ENCODE assay signal across 24 mouse cellular contexts in genomic region chr1:183662369-183663043, GRCm38 (mm10).
A peak's percentile ranks its signal among the peaks of the same experiment; 100 is the strongest.
DNase-seq lines count a peak whose midpoint lies in the region; ATAC-seq lines count a peak whose summit lies in the region.
"Had no signal": no experiment of that assay in that cellular context is flagged by ENCODE, and none has a peak within 500 bp of the region (broad histone marks: within the 10 kb centered on the region; RNA-seq: fewer than 3 reads in every experiment).

No protein-coding gene starts in this region.

- peak; percentile 65 for DNase-seq in Muller cell, postnatal 12 days (ENCODE audit: inconsistent ontology term)
- DNase-seq in cerebellum, adult 18-20 months = peak; percentile 22 to 33
- peak; percentile 60 to 78 for DNase-seq in cerebellum, postnatal 14 days
- DNase-seq in adrenal gland, postnatal 4 days (ENCODE audit: low spot score in 2 of 2) = no peak
- no peak for DNase-seq in frontal cortex, postnatal 14 days (ENCODE audit: low spot score in 2 of 2)
- DNase-seq: adrenal gland, postnatal 14 days; gastrocnemius, postnatal 25 days; heart, adult 18-20 months; heart, postnatal 14 days; layer of hippocampus, postnatal 36 days; liver, postnatal 0 days; thymus, adult 18-20 months; thymus, postnatal 36 days had no signal

- H3K27ac ChIP-seq in kidney, embryonic 16.5 days (ENCODE audit: low read length) = no peak overlapping the region
- H3K27ac ChIP-seq in kidney, embryonic 14.5 days (ENCODE audit: low read depth, low read length) = no peak overlapping the region
- H3K27ac ChIP-seq: embryonic facial prominence, embryonic 15.5 days; heart, embryonic 13.5 days; kidney, embryonic 15.5 days; limb, embryonic 12.5 days; stomach, embryonic 15.5 days had no signal

- 59% methylated on average over 15 of the region's 15 CpGs for WGBS in kidney, embryonic 16.5 days
- 61% methylated on average over 15 of the region's 15 CpGs for WGBS in kidney, embryonic 14.5 days

- H3K9me3 ChIP-seq in kidney, embryonic 16.5 days (ENCODE audit: low read length) = 0 out of 2 replicates have a peak, but pooled peaks cover 2% of the 10 kb centered on the region
- H3K9me3 ChIP-seq in kidney, embryonic 14.5 days (ENCODE audit: control insufficient read depth, low read length) = peaks cover 3% of the 10 kb centered on the region; the same call in 1 of the 2 replicates
- H3K9me3 ChIP-seq: embryonic facial prominence, embryonic 15.5 days; stomach, embryonic 15.5 days had no signal

- no peaks in the 10 kb centered on the region for H3K4me1 ChIP-seq in kidney, embryonic 16.5 days (ENCODE audit: insufficient read depth, low read length)
- no peaks in the 10 kb centered on the region for H3K4me1 ChIP-seq in kidney, embryonic 14.5 days (ENCODE audit: control insufficient read depth, insufficient read depth, low read length)
- H3K4me1 ChIP-seq: embryonic facial prominence, embryonic 15.5 days; heart, embryonic 13.5 days; limb, embryonic 12.5 days; stomach, embryonic 15.5 days had no signal

- H3K4me2 ChIP-seq in kidney, embryonic 16.5 days (replicated peaks; ENCODE audit: low read depth, low read length) = 0 out of 2 replicates have a peak overlapping the region, but pooled peaks have one; percentile 0
- no peak overlapping the region for H3K4me2 ChIP-seq in kidney, embryonic 14.5 days (replicated peaks; ENCODE audit: low read depth, low read length)
- H3K4me2 ChIP-seq: embryonic facial prominence, embryonic 15.5 days; heart, embryonic 13.5 days; kidney, embryonic 15.5 days; limb, embryonic 12.5 days; liver, embryonic 11.5 days; midbrain, embryonic 11.5 days; stomach, embryonic 15.5 days had no signal

- H3K4me3 ChIP-seq in kidney, embryonic 16.5 days (ENCODE audit: low read length) = no peak overlapping the region
- no peak overlapping the region for H3K4me3 ChIP-seq in kidney, embryonic 14.5 days (ENCODE audit: low read length)
- H3K4me3 ChIP-seq: embryonic facial prominence, embryonic 15.5 days; heart, embryonic 13.5 days; kidney, embryonic 15.5 days; limb, embryonic 12.5 days; stomach, embryonic 15.5 days had no signal

- no peaks in the 10 kb centered on the region for H3K36me3 ChIP-seq in kidney, embryonic 16.5 days (ENCODE audit: insufficient read depth, low read length)
- no peaks in the 10 kb centered on the region for H3K36me3 ChIP-seq in kidney, embryonic 14.5 days (ENCODE audit: control insufficient read depth, insufficient read depth, low read length)
- H3K36me3 ChIP-seq: embryonic facial prominence, embryonic 15.5 days; heart, embryonic 13.5 days; kidney, embryonic 15.5 days; limb, embryonic 12.5 days; stomach, embryonic 15.5 days had no signal

- 0 out of 2 replicates have a peak, but pooled peaks have one; percentile 9 for ATAC-seq in kidney, embryonic 16.5 days (ENCODE audit: low FRiP score, low TSS enrichment)
- ATAC-seq in kidney, embryonic 14.5 days (ENCODE audit: low FRiP score, low TSS enrichment) = no peak
- ATAC-seq: forebrain, embryonic 16.5 days; liver, postnatal 0 days; lung, postnatal 0 days had no signal

- H3K27me3 ChIP-seq in kidney, embryonic 16.5 days (ENCODE audit: insufficient read depth, low read length) = no peaks in the 10 kb centered on the region
- no peaks in the 10 kb centered on the region for H3K27me3 ChIP-seq in kidney, embryonic 14.5 days (ENCODE audit: control insufficient read depth, insufficient read depth, low read length)
- H3K27me3 ChIP-seq: embryonic facial prominence, embryonic 15.5 days; heart, embryonic 13.5 days; kidney, embryonic 15.5 days; limb, embryonic 12.5 days; stomach, embryonic 15.5 days had no signal

- H3K9ac ChIP-seq in kidney, embryonic 16.5 days (replicated peaks; ENCODE audit: low read length) = no peak overlapping the region
- no peak overlapping the region for H3K9ac ChIP-seq in kidney, embryonic 14.5 days (ENCODE audit: low read depth, low read length)
- H3K9ac ChIP-seq: embryonic facial prominence, embryonic 15.5 days; heart, embryonic 13.5 days; kidney, embryonic 15.5 days; limb, embryonic 12.5 days; liver, postnatal 0 days; stomach, embryonic 15.5 days had no signal

Comparison
In these comparisons a context has a peak if more than half of its experiments do, and no peak if none do; other contexts are left out.
1. DNase-seq: peak in Muller cell, postnatal 12 days (single experiment), cerebellum, adult 18-20 months (2 of 2) and cerebellum, postnatal 14 days (2 of 2); none in adrenal gland, postnatal 4 days (0 of 2) and frontal cortex, postnatal 14 days (0 of 2).